Mouse (Mus musculus) forebrain, embryonic 13.5 days (tissue): ENCODE results near the gene Cpxm1. TPM values are rescaled to one million over a fixed set of nuclear protein-coding genes. Genes with fewer than 3 reads are reported as not detected.
"Not testable (repeated sequence)": the region's sequence is repeated elsewhere in the genome, so short reads cannot be mapped to it uniquely, and the experiment has no call there.

Experiments used
- ATAC-seq: fragments of 200-750 bp; cut with Nextera tagmentation; 2 replicates; pipeline ENCODE4 v1.8.0; 2017
- H3K27ac ChIP-seq: fragments of 300-500 bp; sonication (generic); 2 replicates; pipeline ENCODE4 v1.5.1; 2015; ENCODE audit warnings: inconsistent platforms, mild to moderate bottlenecking, moderate library complexity
- H3K27me3 ChIP-seq: fragments of 300-500 bp; sonication (generic); 2 replicates; pipeline ENCODE4 v1.6.1; 2015; ENCODE audit warnings: mild to moderate bottlenecking, inconsistent platforms
- H3K36me3 ChIP-seq: fragments of 300-500 bp; sonication (generic); 2 replicates; pipeline ENCODE4 v1.6.1; 2015; ENCODE audit warnings: mild to moderate bottlenecking, inconsistent platforms; ENCODE audit not compliant: poor library complexity, severe bottlenecking
- H3K4me1 ChIP-seq: fragments of 300-500 bp; sonication (generic); 2 replicates; pipeline ENCODE4 v1.6.1; 2015; ENCODE audit warnings: inconsistent platforms
- H3K4me2 ChIP-seq: fragments of 300-500 bp; sonication (generic); 2 replicates; pipeline ENCODE4 v1.6.1; 2015; ENCODE audit warnings: inconsistent platforms, mild to moderate bottlenecking, moderate library complexity
- H3K4me3 ChIP-seq: fragments of 300-500 bp; sonication (generic); 2 replicates; pipeline ENCODE4 v1.5.1; 2015; ENCODE audit warnings: mild to moderate bottlenecking, inconsistent platforms
- H3K9ac ChIP-seq: fragments of 300-500 bp; sonication (generic); 2 replicates; pipeline ENCODE4 v1.6.1; 2015; ENCODE audit warnings: mild to moderate bottlenecking, inconsistent platforms
- H3K9me3 ChIP-seq: fragments of 300-500 bp; sonication (generic); replicated peaks from 2 replicates; pipeline ENCODE4 v1.6.1; 2016; ENCODE audit warnings: inconsistent platforms
- WGBS: fragments of 180-500 bp; shearing (Covaris S2); methylation state at CpG from one replicate; pipeline ENCODE4 v1.1.7; 2015; 5-methylcytosine and 5-hydroxymethylcytosine counted together
- polyA plus RNA-seq: library from polyadenylated mRNA; unstranded; fragments of >200 nt; fragmentation: Nextera tagmentation; extraction: Ambion mirVana; gene quantifications from 2 replicates; pipeline ENCODE4 v1.2.1, GENCODE M21; 2015

Cpxm1 gene
- polyA plus RNA-seq, 1 experiment from 2014 or later, result 12.3 TPM

- Histone ChIP-seq H3K4me3 (peak overlapping the region; percentile 57), H3K9ac (no peak overlapping the region), H3K4me2 (peak overlapping the region; percentile 95), H3K27ac (no peak overlapping the region), H3K36me3 (peaks cover 11% of the 10 kb centered on the region), H3K9me3 (no peaks in the 10 kb centered on the region), H3K4me1 (peaks cover 17% of the 10 kb centered on the region), H3K27me3 (peaks cover 19% of the 10 kb centered on the region)
- 14% methylated on average over 14 of the region's 14 CpGs for WGBS
- no peak for ATAC-seq
Measured at GRCm38 (mm10) chr2:130398091-130398490, 717 bp upstream of the Cpxm1 start.

- Histone ChIP-seq H3K4me3 (no peak overlapping the region), H3K4me2 (no peak overlapping the region), H3K4me1 (peaks cover 17% of the 10 kb centered on the region), H3K9me3 (no peaks in the 10 kb centered on the region), H3K27ac (no peak overlapping the region), H3K36me3 (peaks cover 16% of the 10 kb centered on the region), H3K9ac (no peak overlapping the region), H3K27me3 (peaks cover 12% of the 10 kb centered on the region)
- 92% methylated on average over 11 of the region's 11 CpGs for WGBS
- ATAC-seq, result no peak
Measured at GRCm38 (mm10) chr2:130395696-130396095, 1.7 kb downstream of the Cpxm1 start.

DNA sequence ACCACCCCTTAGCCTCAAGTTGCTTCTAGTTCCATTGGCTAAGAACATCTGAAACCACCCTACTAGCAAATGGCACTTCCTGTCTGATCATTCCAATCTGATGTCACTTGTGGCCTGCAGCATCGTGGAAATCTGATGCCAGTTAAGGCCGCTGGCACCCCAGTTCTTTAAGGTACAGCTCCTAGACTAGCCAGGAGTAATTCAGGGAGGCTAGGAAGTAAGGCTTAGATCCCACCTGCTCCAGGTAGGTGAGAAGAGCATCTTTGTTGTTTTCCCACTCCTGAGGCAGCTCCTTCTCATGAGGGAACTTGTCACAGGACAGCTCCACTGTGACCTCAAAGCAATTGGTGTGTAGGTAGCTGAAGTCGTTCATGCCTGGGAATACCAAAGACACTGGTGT is 4.5 kb downstream of the Cpxm1 start:
- Histone ChIP-seq H3K27ac (no peak overlapping the region), H3K9ac (no peak overlapping the region), H3K9me3 (no peaks in the 10 kb centered on the region), H3K4me3 (no peak overlapping the region), H3K4me1 (peaks cover 13% of the 10 kb centered on the region), H3K27me3 (peaks cover under 1% of the 10 kb centered on the region; the same call in 1 of the 2 replicates), H3K4me2 (no peak overlapping the region), H3K36me3 (peaks cover 19% of the 10 kb centered on the region)
- WGBS, result 93% methylated on average over 3 of the region's 3 CpGs
- no peak for ATAC-seq

- no peak overlapping the region for H3K27ac ChIP-seq
- WGBS, result 87% methylated on average over 11 of the region's 11 CpGs
- H3K9ac ChIP-seq, result no peak overlapping the region
- H3K4me2 ChIP-seq, result no peak overlapping the region
- H3K27me3 ChIP-seq, result no peaks in the 10 kb centered on the region
- no peak overlapping the region for H3K4me3 ChIP-seq
- H3K9me3 ChIP-seq, result no peaks in the 10 kb centered on the region
- peaks cover 19% of the 10 kb centered on the region for H3K36me3 ChIP-seq
- no peak for ATAC-seq
- H3K4me1 ChIP-seq, result no peaks in the 10 kb centered on the region
Measured at GRCm38 (mm10) chr2:130390993-130391625, 6.3 kb downstream of the Cpxm1 start.

DNA sequence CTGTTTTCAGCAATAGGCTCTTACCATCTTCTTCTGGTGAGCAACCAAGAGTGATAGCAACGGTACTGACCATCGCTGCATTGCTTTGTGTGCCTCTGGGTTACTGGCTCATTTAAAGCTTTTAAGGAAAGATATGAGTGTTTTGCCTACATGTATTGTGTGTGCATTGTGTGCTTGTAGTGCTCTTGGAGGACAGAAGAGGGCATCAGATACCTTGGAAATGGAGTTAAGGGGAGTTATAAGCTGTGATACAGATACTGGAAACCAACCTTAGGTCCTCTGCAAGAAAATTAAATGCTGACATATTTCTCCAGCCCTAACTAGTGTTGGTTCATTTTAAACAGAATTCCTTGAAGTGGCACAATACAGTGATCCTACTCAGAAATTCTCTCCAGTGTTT is 8.6 kb downstream of the Cpxm1 start:
- Histone ChIP-seq H3K4me3 (no peak overlapping the region), H3K36me3 (peaks cover 14% of the 10 kb centered on the region), H3K27ac (no peak overlapping the region), H3K4me1 (no peaks in the 10 kb centered on the region), H3K27me3 (no peaks in the 10 kb centered on the region), H3K9me3 (no peaks in the 10 kb centered on the region), H3K4me2 (no peak overlapping the region), H3K9ac (no peak overlapping the region)
- ATAC-seq, result no peak
- WGBS, result 69% methylated on average over 2 of the region's 2 CpGs

DNA sequence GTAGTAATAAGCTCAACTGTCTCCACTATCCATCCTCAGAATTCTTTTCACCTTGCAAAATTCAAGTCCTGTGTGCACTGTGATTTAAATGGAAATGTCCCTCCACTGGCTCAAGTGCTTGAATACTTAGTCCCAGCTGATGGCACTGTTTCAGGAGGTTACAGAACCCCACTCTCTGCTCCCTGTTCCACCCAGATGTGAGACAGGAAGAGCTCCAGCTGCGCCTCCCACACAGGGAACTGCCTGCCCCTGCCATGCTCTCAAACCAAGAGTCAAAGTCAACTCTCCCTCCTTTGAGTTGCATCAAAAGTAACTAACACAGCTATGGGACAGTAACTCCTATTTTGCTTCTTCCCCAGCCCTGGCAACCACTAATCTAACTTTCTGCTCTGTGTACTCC is 11.2 kb downstream of the Cpxm1 start:
- Histone ChIP-seq H3K36me3 (0 out of 2 replicates have a peak, but pooled peaks cover 5% of the 10 kb centered on the region), H3K9ac (no peak overlapping the region), H3K4me3 (no peak overlapping the region), H3K27ac (no peak overlapping the region), H3K4me2 (no peak overlapping the region), H3K27me3 (no peaks in the 10 kb centered on the region), H3K4me1 (no peaks in the 10 kb centered on the region), H3K9me3 (no peaks in the 10 kb centered on the region)
- ATAC-seq, result no peak
- 83% methylated on average over 1 of the region's 1 CpGs for WGBS

DNA sequence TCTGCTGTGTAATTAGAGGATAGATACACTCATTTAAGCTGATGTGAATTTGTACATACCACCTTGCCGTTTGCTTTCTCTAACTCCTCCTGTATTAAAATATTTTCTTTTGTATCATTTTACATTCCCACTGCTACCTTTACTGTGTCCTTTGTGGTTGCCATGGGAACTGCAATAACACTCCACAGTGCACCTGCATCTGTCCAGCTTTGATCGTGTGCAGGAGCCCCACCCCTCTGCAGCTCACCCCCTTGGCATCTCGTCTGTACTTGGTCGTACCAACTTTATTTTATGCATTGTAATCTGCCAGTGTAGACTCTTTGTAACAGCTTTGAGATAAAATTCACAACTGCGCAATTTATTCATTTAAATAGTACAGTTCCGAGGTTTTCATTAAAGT is 13.5 kb downstream of the Cpxm1 start:
- no peaks in the 10 kb centered on the region for H3K4me1 ChIP-seq
- no peaks in the 10 kb centered on the region for H3K36me3 ChIP-seq
- H3K27ac ChIP-seq, result no peak overlapping the region
- WGBS, result 64% methylated on average over 6 of the region's 6 CpGs
- no peak for ATAC-seq
- no peak overlapping the region for H3K4me2 ChIP-seq
- no peak overlapping the region for H3K4me3 ChIP-seq
- H3K9ac ChIP-seq, result no peak overlapping the region
- H3K9me3 ChIP-seq, result no peaks in the 10 kb centered on the region
- H3K27me3 ChIP-seq, result no peaks in the 10 kb centered on the region

- no peak overlapping the region for H3K4me3 ChIP-seq
- no peak overlapping the region for H3K27ac ChIP-seq
- no peak for ATAC-seq
- H3K27me3 ChIP-seq, result no peaks in the 10 kb centered on the region
- no peaks in the 10 kb centered on the region for H3K9me3 ChIP-seq
- WGBS, result 28% methylated on average over 3 of the region's 3 CpGs
- H3K4me1 ChIP-seq, result no peaks in the 10 kb centered on the region
- no peak overlapping the region for H3K4me2 ChIP-seq
- no peak overlapping the region for H3K9ac ChIP-seq
- H3K36me3 ChIP-seq, result no peaks in the 10 kb centered on the region
Measured at GRCm38 (mm10) chr2:130383205-130383604, 14.2 kb downstream of the Cpxm1 start.

DNA sequence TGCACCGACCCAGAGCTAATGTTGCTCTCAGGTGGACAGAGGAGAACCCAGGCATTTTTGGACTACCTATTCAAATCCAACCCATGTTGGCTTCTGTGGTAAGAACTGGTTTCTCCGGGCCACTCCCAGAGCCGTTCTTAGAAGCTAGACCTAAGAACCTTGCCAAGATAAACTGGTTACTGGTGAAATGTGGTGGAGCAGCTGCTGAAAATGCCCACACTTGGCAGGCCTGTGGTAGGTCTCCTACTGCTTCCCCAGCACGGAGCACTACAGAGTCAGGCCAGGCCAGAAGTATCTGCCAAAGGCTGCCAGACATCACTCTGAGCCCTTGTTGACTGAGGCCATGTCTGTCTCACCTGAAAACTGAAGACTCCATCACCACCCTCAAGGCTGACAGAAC is 22.4 kb downstream of the Cpxm1 start:
- Histone ChIP-seq H3K27ac (no peak overlapping the region), H3K4me2 (no peak overlapping the region), H3K36me3 (no peaks in the 10 kb centered on the region), H3K9ac (no peak overlapping the region), H3K4me3 (no peak overlapping the region), H3K9me3 (no peaks in the 10 kb centered on the region), H3K4me1 (no peaks in the 10 kb centered on the region), H3K27me3 (no peaks in the 10 kb centered on the region)
- 88% methylated on average over 4 of the region's 4 CpGs for WGBS
- ATAC-seq, result no peak

- WGBS, result 62% methylated on average over 1 of the region's 1 CpGs
- not testable (repeated sequence) for ATAC-seq, H3K9ac ChIP-seq
Measured at GRCm38 (mm10) chr2:130373026-130373425, 24.3 kb downstream of the Cpxm1 start.

DNA sequence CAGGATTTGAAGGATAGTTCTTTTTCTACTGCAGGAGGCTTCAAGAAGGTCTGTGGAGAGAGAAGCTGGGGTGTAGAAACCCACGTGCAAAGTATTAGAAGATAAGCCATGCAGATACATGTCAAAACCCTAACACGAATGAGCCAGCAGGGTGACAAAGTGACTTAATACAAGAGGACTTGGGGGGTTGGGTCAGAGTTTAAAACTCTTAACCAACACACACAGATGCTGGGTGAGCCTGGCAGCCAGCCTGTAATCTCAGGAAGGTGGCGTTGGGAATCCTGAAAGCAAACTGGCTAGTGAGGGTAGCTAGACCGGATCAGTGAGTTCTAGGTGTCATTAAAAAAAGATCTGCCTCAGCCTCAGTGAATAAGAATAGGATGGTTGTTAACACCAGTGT is 30.0 kb downstream of the Cpxm1 start:
- Histone ChIP-seq H3K9me3 (no peaks in the 10 kb centered on the region), H3K9ac (no peak overlapping the region)

More at GRCm38 (mm10) chr2:130373026-130373425, 24.3 kb downstream of the Cpxm1 start:
- not testable (repeated sequence) for H3K4me2 ChIP-seq, H3K36me3 ChIP-seq, H3K4me1 ChIP-seq, H3K4me3 ChIP-seq, H3K27ac ChIP-seq, H3K9me3 ChIP-seq, H3K27me3 ChIP-seq

GRCm38 (mm10) chr2:130365211-130366094 is 31.9 kb downstream of the Cpxm1 start:
- H3K4me2 ChIP-seq, result peak overlapping the region; percentile 54
- no peaks in the 10 kb centered on the region for H3K9me3 ChIP-seq
- H3K9ac ChIP-seq, result peak overlapping the region; percentile 41; the same call in 1 of the 2 replicates
- peak overlapping the region; percentile 30 for H3K4me3 ChIP-seq
- no peaks in the 10 kb centered on the region for H3K36me3 ChIP-seq
- 0 out of 2 replicates have a peak, but pooled peaks have one; percentile 10 for ATAC-seq
- peaks cover 54% of the 10 kb centered on the region for H3K27me3 ChIP-seq
- H3K27ac ChIP-seq, result no peak overlapping the region
- peaks cover 20% of the 10 kb centered on the region for H3K4me1 ChIP-seq
- 8% methylated on average over 27 of the region's 30 CpGs for WGBS

More for the DNA sequence above, 30.0 kb downstream of the Cpxm1 start:
- H3K4me1 ChIP-seq, result peaks cover 9% of the 10 kb centered on the region
- H3K27me3 ChIP-seq, result peaks cover 35% of the 10 kb centered on the region
- no peak for ATAC-seq
- no peaks in the 10 kb centered on the region for H3K36me3 ChIP-seq
- no peak overlapping the region for H3K4me3 ChIP-seq
- WGBS, result 64% methylated on average over 4 of the region's 4 CpGs
- no peak overlapping the region for H3K27ac ChIP-seq
- no peak overlapping the region for H3K4me2 ChIP-seq
